Mouse (Mus musculus): ENCODE data around the gene Prpf38b. TPM values are rescaled to one million over a fixed set of nuclear protein-coding genes. Genes with fewer than 3 reads are reported as not detected.

Gene Prpf38b
- 66.0 and 71.4 TPM in 2 replicates for polyA plus RNA-seq (2014; fragmentation: Nextera tagmentation; extraction: Ambion mirVana)

DNA sequence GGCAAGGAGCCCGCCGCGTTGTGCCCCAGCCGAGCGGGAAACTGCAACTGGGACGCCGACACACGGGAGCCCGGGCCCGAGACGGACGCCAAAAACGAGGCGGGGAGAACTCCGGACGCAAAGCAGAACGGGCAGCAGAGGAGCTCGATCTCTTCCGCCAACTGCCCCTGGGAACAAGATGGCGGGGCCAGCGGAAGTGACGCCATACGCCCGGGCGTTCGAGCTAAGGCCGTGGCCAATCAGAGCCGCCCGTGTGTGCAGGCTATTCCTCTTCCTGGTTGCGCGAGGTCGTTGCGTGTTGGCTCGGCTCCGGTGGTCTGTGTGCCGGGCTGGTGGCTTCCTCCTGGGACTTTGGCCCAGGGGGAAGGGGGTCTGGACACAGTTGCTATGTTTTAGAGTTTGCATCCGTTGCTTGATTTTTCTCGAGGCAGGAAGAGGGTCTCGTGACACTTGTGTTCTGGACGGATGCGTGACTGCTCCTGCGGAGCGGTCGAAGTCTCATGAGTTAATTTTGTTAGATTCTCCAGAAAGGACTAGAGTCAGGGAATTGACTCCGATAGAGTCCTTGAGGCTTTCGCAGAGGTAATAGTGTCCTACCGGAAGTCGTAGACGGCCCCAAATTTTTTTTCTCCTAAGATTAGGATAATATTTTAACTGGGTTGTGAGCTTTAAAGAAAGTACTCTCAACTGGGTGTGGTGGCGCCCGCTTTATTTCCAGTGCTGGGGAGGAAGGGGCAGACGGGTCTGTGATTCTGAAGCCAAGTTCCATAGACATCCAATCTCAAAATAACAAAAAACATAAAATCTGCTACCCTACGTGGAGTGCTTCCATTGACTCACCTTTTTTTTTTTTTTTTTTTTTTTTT is at the start of gene Prpf38b:
TSS of gene Prpf38b (minus strand) at position 180 of the 866 bp plus-strand sequence.
- WGBS = 1% methylated on average over 53 of the region's 53 CpGs
- no peaks in the 10 kb centered on the region for H3K27me3 ChIP-seq (ENCODE audit: control insufficient read depth, insufficient read depth, low read length)
- peak within 1 kb of the TSS; percentile 96 for H3K4me2 ChIP-seq (ENCODE audit: low read depth, low read length, severe bottlenecking)
- peak; percentile 98 for DNase-seq (ENCODE audit: low spot score)
- peak within 1 kb of the TSS; percentile 75 for H3K9ac ChIP-seq (ENCODE audit: low read length)
- H3K27ac ChIP-seq (ENCODE audit: low read depth, low read length) = peak within 1 kb of the TSS; percentile 96
- peak within 1 kb of the TSS; percentile 67 for H3K4me3 ChIP-seq (ENCODE audit: low read depth, low read length)
- H3K36me3 ChIP-seq (ENCODE audit: control insufficient read depth, insufficient read depth, low read length) = peaks cover 3% of the 10 kb centered on the region; the same call in 1 of the 2 replicates
- no peaks in the 10 kb centered on the region for H3K4me1 ChIP-seq (replicated peaks; ENCODE audit: control insufficient read depth, insufficient read depth, low read length)
- no peaks in the 10 kb centered on the region for H3K9me3 ChIP-seq (ENCODE audit: control insufficient read depth, low read length)
- peak; percentile 99 for ATAC-seq (replicated peaks; ENCODE audit: low FRiP score)

- H3K9ac ChIP-seq (ENCODE audit: low read length) = 0 out of 2 replicates have a peak overlapping the region, but pooled peaks have one; percentile 23
- no peaks in the 10 kb centered on the region for H3K9me3 ChIP-seq (ENCODE audit: control insufficient read depth, low read length)
- H3K4me1 ChIP-seq (replicated peaks; ENCODE audit: control insufficient read depth, insufficient read depth, low read length) = peaks cover 9% of the 10 kb centered on the region; the same call in 1 of the 2 replicates
- DNase-seq (ENCODE audit: low spot score) = peak; percentile 60
- H3K4me2 ChIP-seq (ENCODE audit: low read depth, low read length, severe bottlenecking) = peak overlapping the region; percentile 8; the same call in 1 of the 2 replicates
- H3K27me3 ChIP-seq (ENCODE audit: control insufficient read depth, insufficient read depth, low read length) = no peaks in the 10 kb centered on the region
- H3K36me3 ChIP-seq (ENCODE audit: control insufficient read depth, insufficient read depth, low read length) = no peaks in the 10 kb centered on the region
- 34% methylated on average over 7 of the region's 7 CpGs for WGBS
- no peak overlapping the region for H3K4me3 ChIP-seq (ENCODE audit: low read depth, low read length)
- ATAC-seq (replicated peaks; ENCODE audit: low FRiP score) = peak; percentile 92
- peak overlapping the region; percentile 19 for H3K27ac ChIP-seq (ENCODE audit: low read depth, low read length)
Observed at GRCm38 (mm10) chr3:108961226-108961625, 49.7 kb upstream of the Prpf38b start.

DNA sequence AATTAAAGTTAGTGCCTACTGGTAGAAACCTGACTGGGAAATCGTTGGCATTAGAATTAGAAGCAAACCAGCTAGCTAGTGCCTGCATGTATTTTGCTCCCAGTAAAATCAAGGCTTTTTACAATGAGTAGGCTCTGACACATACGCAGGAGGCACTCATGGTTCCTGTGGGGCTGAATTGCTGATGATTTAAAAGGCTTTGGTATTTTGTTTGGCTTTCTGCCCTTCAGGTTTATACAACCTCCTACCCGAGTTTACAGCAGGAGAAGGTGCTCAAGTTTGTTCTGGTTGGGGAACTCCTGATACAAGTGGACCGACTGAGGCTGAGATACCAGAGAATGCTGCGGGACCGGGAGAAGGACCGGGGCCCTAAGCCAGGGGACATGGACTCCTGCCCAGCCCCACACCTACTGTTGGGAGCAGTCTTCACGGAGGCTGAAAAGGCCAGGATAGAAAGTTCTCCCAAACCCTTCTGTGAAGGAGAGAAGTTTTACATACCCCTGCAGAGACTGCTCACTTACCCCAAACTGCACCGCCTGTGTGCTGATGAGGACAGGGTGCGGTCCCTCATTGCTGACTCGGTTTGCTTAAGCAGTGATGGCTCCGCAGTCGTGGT is 48.3 kb upstream of the Prpf38b start:
- H3K27ac ChIP-seq (ENCODE audit: low read depth, low read length) = no peak overlapping the region
- ATAC-seq (replicated peaks; ENCODE audit: low FRiP score) = no peak
- H3K27me3 ChIP-seq (ENCODE audit: control insufficient read depth, insufficient read depth, low read length) = no peaks in the 10 kb centered on the region
- H3K4me3 ChIP-seq (ENCODE audit: low read depth, low read length) = no peak overlapping the region
- H3K4me2 ChIP-seq (ENCODE audit: low read depth, low read length, severe bottlenecking) = no peak overlapping the region
- no peaks in the 10 kb centered on the region for H3K36me3 ChIP-seq (ENCODE audit: control insufficient read depth, insufficient read depth, low read length)
- H3K9me3 ChIP-seq (ENCODE audit: control insufficient read depth, low read length) = no peaks in the 10 kb centered on the region
- no peak overlapping the region for H3K9ac ChIP-seq (ENCODE audit: low read length)
- peaks cover 9% of the 10 kb centered on the region; the same call in 1 of the 2 replicates for H3K4me1 ChIP-seq (replicated peaks; ENCODE audit: control insufficient read depth, insufficient read depth, low read length)
- DNase-seq (ENCODE audit: low spot score) = no peak
- WGBS = 79% methylated on average over 13 of the region's 13 CpGs

DNA sequence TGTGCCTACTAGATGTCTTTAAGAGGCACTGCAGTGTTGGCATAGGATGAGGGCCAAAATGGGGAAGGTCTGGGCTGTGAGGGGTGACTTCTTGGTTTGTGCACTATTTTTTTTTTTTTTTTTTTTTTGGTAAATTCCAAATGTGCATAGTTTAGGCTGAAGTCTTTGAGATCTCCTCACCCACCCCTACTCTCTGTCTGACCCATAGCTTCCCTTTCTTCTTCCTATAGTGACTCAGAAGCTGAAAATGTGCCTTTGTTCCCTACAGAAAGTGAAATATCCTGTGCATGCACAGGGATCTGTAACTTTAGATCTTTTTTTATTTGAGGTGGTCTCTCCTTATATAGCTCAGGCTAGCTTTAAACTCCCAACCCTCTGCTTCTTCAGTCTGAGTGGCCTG is 46.4 kb upstream of the Prpf38b start:
- Histone ChIP-seq H3K36me3 (ENCODE audit: control insufficient read depth, insufficient read depth, low read length) (no peaks in the 10 kb centered on the region), H3K4me1 (replicated peaks; ENCODE audit: control insufficient read depth, insufficient read depth, low read length) (peaks cover 9% of the 10 kb centered on the region; the same call in 1 of the 2 replicates), H3K9ac (ENCODE audit: low read length) (no peak overlapping the region), H3K9me3 (ENCODE audit: control insufficient read depth, low read length) (no peaks in the 10 kb centered on the region), H3K27me3 (ENCODE audit: control insufficient read depth, insufficient read depth, low read length) (no peaks in the 10 kb centered on the region), H3K4me3 (ENCODE audit: low read depth, low read length) (no peak overlapping the region), H3K27ac (ENCODE audit: low read depth, low read length) (no peak overlapping the region), H3K4me2 (ENCODE audit: low read depth, low read length, severe bottlenecking) (no peak overlapping the region)
- DNase-seq (ENCODE audit: low spot score) = no peak
- no peak for ATAC-seq (replicated peaks; ENCODE audit: low FRiP score)

GRCm38 (mm10) chr3:108940996-108941395 is 29.5 kb upstream of the Prpf38b start:
- WGBS = 83% methylated on average over 10 of the region's 10 CpGs

DNA sequence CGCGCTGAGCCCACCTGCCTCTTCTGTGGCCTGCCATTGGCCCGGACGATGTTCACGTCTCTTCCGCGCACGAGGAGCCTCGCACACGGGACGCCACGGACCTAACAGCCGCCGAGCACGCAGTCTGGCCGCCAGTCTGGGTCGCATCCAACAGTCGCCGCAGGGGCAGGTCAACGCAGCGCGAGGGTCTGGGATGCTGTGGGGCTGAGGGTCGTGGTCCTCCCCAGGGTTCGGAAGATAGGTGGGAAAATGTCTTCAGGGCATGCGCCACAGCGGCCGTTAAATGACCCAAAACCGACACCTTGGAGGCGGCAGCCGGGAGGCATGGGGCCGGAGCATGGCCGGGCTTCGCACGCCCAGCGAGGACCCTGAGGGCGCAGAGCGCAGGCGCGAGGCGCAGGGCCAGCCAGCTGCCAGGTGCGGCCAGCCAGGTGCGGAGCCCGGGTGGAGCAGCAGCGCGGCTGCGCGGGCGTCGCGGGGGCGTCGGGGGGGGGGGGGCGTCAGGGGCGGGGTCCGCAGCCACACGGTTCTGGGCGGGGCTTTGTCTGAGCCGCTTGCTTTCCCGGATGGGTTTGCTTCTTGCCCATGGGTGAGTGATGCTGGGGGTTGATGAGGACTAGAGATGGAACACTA is 28.6 kb upstream of the Prpf38b start, which contains the start of gene Gm9857:
TSS of gene Gm9857 (minus strand) at position 445 of the 633 bp plus-strand sequence.
- peak; percentile 71 for DNase-seq (ENCODE audit: low spot score)

More at GRCm38 (mm10) chr3:108940996-108941395, 29.5 kb upstream of the Prpf38b start:
- H3K4me3 ChIP-seq (ENCODE audit: low read depth, low read length) = no peak overlapping the region
- H3K36me3 ChIP-seq (ENCODE audit: control insufficient read depth, insufficient read depth, low read length) = no peaks in the 10 kb centered on the region
- no peak for ATAC-seq (replicated peaks; ENCODE audit: low FRiP score)
- no peak overlapping the region for H3K9ac ChIP-seq (ENCODE audit: low read length)
- H3K9me3 ChIP-seq (ENCODE audit: control insufficient read depth, low read length) = no peaks in the 10 kb centered on the region
- H3K27me3 ChIP-seq (ENCODE audit: control insufficient read depth, insufficient read depth, low read length) = no peaks in the 10 kb centered on the region
- no peak for DNase-seq (ENCODE audit: low spot score)
- H3K4me1 ChIP-seq (replicated peaks; ENCODE audit: control insufficient read depth, insufficient read depth, low read length) = no peaks in the 10 kb centered on the region
- no peak overlapping the region for H3K27ac ChIP-seq (ENCODE audit: low read depth, low read length)
- H3K4me2 ChIP-seq (ENCODE audit: low read depth, low read length, severe bottlenecking) = no peak overlapping the region

GRCm38 (mm10) chr3:108939573-108939972 is 28.0 kb upstream of the Prpf38b start, which contains the start of gene Henmt1:
Gene Henmt1, plus strand, starts transcription at chr3:108939873.
- H3K27ac ChIP-seq (ENCODE audit: low read depth, low read length) = no peak within 1 kb of the TSS

More for the DNA sequence above, 28.6 kb upstream of the Prpf38b start, which contains the start of gene Gm9857:
- 58% methylated on average over 54 of the region's 59 CpGs for WGBS
- peak within 1 kb of the TSS; percentile 45 for H3K4me2 ChIP-seq (ENCODE audit: low read depth, low read length, severe bottlenecking)
- H3K36me3 ChIP-seq (ENCODE audit: control insufficient read depth, insufficient read depth, low read length) = no peaks in the 10 kb centered on the region
- H3K4me1 ChIP-seq (replicated peaks; ENCODE audit: control insufficient read depth, insufficient read depth, low read length) = no peaks in the 10 kb centered on the region
- ATAC-seq (replicated peaks; ENCODE audit: low FRiP score) = peak; percentile 75
- no peaks in the 10 kb centered on the region for H3K27me3 ChIP-seq (ENCODE audit: control insufficient read depth, insufficient read depth, low read length)
- no peaks in the 10 kb centered on the region for H3K9me3 ChIP-seq (ENCODE audit: control insufficient read depth, low read length)
- 0 out of 2 replicates have a peak within 1 kb of the TSS, but pooled peaks have one; percentile 12 for H3K4me3 ChIP-seq (ENCODE audit: low read depth, low read length)
- H3K27ac ChIP-seq (ENCODE audit: low read depth, low read length) = no peak within 1 kb of the TSS
- H3K9ac ChIP-seq (ENCODE audit: low read length) = peak within 1 kb of the TSS; percentile 12; the same call in 1 of the 2 replicates

GRCm38 (mm10) chr3:108938691-108939090 is 27.2 kb upstream of the Prpf38b start:
- no peaks in the 10 kb centered on the region for H3K36me3 ChIP-seq (ENCODE audit: control insufficient read depth, insufficient read depth, low read length)
- H3K27me3 ChIP-seq (ENCODE audit: control insufficient read depth, insufficient read depth, low read length) = no peaks in the 10 kb centered on the region
- no peaks in the 10 kb centered on the region for H3K4me1 ChIP-seq (replicated peaks; ENCODE audit: control insufficient read depth, insufficient read depth, low read length)
- no peak overlapping the region for H3K9ac ChIP-seq (ENCODE audit: low read length)
- H3K27ac ChIP-seq (ENCODE audit: low read depth, low read length) = no peak overlapping the region
- no peak overlapping the region for H3K4me2 ChIP-seq (ENCODE audit: low read depth, low read length, severe bottlenecking)
- ATAC-seq (replicated peaks; ENCODE audit: low FRiP score) (no peak), DNase-seq (ENCODE audit: low spot score) (no peak)
- no peaks in the 10 kb centered on the region for H3K9me3 ChIP-seq (ENCODE audit: control insufficient read depth, low read length)
- 92% methylated on average over 5 of the region's 5 CpGs for WGBS
- no peak overlapping the region for H3K4me3 ChIP-seq (ENCODE audit: low read depth, low read length)

More at GRCm38 (mm10) chr3:108939573-108939972, 28.0 kb upstream of the Prpf38b start, which contains the start of gene Henmt1:
- Histone ChIP-seq H3K9me3 (ENCODE audit: control insufficient read depth, low read length) (no peaks in the 10 kb centered on the region), H3K4me3 (ENCODE audit: low read depth, low read length) (0 out of 2 replicates have a peak within 1 kb of the TSS, but pooled peaks have one; percentile 12), H3K4me2 (ENCODE audit: low read depth, low read length, severe bottlenecking) (peak within 1 kb of the TSS; percentile 45), H3K36me3 (ENCODE audit: control insufficient read depth, insufficient read depth, low read length) (no peaks in the 10 kb centered on the region), H3K27me3 (ENCODE audit: control insufficient read depth, insufficient read depth, low read length) (no peaks in the 10 kb centered on the region), H3K9ac (ENCODE audit: low read length) (peak within 1 kb of the TSS; percentile 12; the same call in 1 of the 2 replicates), H3K4me1 (replicated peaks; ENCODE audit: control insufficient read depth, insufficient read depth, low read length) (no peaks in the 10 kb centered on the region)
- 84% methylated on average over 5 of the region's 5 CpGs for WGBS
- no peak for DNase-seq (ENCODE audit: low spot score)
- no peak for ATAC-seq (replicated peaks; ENCODE audit: low FRiP score)
